Mouse (Mus musculus) liver, adult (tissue): ENCODE results near the gene Ube2r2.

Experiments
- GATA4 ChIP-seq: IDR thresholded peaks from 2 replicates; pipeline ENCODE4 v1.6.1; 2014; ENCODE audit warnings: mild to moderate bottlenecking, low read length; ENCODE audit not compliant: insufficient replicate concordance

Gene Ube2r2

DNA sequence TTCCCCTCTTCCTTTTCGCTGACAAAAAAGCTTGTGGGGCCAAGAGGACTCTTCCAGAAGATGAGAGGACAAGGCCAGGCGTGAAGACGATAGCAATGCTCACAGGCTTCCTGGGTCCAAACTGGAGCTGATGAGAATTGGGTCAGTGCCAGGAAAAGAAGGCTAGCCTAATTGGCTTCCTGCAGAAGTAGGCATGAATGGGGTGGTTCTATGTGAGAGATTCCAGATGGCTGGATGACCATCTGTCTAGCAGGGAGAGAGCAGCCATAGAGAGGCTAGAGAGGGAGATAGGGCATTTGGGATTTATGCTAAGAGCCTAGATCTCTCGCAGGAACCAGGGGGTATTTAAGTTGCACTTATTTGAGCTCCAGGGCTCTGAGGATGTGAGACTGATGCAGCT is 28.1 kb upstream of the Ube2r2 start:
- TF ChIP-seq GATA4, result no peak

- peak; percentile 39; the same call in 1 of the 2 replicates for TF ChIP-seq GATA4
These were observed 26.7 kb upstream of the Ube2r2 start for GRCm38 (mm10) chr4:41108717-41109425.

- no peak for TF ChIP-seq GATA4
These were observed 21.0 kb upstream of the Ube2r2 start for GRCm38 (mm10) chr4:41114358-41115070.

DNA sequence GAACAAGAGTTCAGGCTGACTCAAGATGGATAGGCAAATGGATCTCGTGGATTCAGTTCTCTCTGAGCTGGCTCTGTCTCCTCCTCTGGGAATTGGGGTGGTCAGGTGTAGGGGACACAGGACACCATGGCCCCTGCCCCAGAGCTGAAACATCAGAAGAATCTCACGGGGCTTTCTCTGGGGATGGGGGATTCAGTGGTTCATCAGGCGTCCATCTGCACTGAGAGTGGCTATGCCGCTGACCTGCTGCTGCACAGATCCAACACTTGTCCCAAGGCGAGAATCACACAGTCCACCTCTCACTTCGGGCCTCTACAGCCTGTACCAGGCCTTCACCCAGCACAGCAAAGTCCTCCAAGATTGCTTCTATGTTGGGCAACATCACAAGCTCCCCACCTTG is 20.5 kb upstream of the Ube2r2 start:
- no peak for TF ChIP-seq GATA4

DNA sequence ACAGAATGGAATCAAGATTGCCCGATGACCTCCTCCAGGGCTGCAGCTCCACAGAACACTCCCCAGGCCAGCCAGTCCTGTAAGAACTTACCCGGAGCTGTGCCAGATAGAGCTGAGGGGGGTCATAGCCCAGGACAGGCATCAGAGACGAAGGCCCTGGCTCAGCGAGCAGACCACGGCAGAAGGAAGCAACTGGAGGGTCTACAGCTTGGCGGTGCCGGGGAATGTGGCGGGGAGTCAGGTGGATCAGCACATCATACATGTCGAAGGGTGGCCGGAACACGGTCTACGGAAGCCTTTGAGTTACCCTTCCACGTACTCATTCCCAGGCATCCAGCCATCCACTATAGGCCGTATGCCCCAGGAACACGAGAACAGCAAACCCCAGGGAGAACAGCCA is 19.8 kb upstream of the Ube2r2 start:
- no peak for TF ChIP-seq GATA4

GRCm38 (mm10) chr4:41116817-41117216 is 18.7 kb upstream of the Ube2r2 start:
- no peak for TF ChIP-seq GATA4

- TF ChIP-seq GATA4, result no peak
These were observed 16.7 kb upstream of the Ube2r2 start for GRCm38 (mm10) chr4:41118706-41119292.

- TF ChIP-seq GATA4, result peak; percentile 10; the same call in 1 of the 2 replicates
These were observed 11.2 kb upstream of the Ube2r2 start, which contains the start of gene Nol6 for GRCm38 (mm10) chr4:41124180-41124951. TSS of gene Nol6 (minus strand) at chr4:41124455.

DNA sequence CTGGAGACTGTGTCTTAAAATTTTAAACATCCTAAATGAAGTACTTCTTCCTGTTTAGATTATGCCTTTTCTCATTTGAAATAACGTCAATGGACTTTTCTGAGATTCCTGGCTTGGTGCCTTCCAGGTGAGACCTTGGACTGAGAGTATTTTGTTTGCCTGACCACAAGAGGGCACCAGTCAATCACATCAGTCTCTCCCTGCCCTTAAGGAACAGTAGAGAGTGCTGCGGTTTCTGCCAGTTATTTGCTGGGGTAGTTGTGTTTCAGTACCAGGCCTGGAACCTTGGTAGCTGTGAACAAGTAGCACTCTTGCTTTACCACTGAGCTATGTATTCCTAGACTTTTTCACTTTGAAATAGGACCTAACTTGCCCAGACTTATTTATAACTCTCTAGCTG is 6.1 kb upstream of the Ube2r2 start:
- TF ChIP-seq GATA4, result no peak

DNA sequence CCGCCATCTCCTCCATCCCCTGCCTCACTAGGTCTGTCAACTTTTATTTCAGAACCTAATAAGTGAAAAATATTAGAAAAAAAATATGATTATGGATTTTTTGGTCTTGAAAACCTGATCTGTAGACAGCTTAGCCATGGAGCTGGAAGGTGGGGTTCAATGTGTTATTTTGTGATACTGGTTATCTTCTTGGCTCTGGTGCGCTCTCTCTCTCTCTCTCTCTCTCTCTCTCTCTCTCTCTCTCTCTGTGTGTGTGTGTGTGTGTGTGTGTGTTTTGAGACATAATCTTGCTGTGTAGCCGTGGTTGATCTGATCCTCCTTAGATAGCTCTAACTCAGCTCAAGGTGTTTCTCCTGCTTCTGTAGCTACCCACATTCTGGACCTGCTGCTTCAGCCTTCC is 5.7 kb upstream of the Ube2r2 start:
- TF ChIP-seq GATA4, result no peak

DNA sequence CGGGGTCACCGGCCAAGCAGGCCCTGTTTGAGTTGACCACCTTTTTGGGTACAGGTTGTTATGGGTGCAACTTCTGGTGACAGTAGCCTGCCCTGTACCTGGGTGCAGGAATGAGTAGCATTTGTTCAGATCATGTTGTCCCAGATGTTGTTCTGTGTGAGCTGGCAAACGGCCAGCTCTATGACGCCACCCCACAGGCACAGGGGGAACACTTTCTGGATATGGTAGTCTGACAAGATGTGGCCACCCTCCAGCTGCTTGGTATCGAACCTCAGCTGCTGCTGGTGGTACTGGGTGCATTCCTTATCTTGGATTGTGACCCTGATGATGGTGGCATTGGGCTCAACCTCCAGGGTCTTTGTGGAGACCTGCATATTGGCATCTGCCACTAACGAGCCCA is 3.1 kb upstream of the Ube2r2 start:
- no peak for TF ChIP-seq GATA4

DNA sequence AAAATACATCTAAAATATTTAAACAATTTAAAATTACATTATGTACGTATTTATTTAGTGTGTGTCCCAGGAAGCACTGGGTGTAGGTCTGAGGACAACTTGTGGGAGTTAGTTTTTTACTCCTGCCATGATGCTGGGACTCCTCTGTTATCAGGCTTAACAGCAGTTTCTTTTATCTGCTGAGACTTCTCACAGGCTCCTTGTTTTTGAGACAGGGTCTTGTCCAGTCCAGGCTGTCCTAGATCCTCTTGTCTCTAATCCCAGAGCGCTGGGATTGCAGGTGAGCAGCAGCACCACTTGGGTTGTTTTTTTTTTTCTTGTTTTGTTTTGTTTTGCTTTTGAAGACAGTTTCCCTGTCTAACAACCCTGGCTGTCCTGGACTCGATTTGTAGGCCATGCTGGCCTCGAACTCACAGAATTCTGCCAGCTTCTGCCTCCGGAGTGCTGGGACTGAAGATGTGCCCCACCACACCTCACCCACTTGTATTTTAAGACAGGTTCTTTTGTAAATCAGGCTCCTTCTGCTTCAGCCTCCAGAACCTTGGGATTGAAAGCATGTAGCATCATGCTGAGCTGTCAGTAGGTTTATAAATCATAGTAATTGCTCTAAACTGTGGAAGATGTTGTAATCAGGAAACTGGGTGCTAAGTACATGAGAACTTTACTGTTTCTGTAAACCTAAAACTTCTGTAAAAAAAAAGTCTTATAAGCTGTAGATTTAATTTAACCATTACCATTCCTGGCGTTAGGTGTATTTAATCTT is 1.8 kb upstream of the Ube2r2 start:
- TF ChIP-seq GATA4, result no peak

GRCm38 (mm10) chr4:41134935-41135710 is 420 bp upstream of the Ube2r2 start:
- no peak for TF ChIP-seq GATA4

DNA sequence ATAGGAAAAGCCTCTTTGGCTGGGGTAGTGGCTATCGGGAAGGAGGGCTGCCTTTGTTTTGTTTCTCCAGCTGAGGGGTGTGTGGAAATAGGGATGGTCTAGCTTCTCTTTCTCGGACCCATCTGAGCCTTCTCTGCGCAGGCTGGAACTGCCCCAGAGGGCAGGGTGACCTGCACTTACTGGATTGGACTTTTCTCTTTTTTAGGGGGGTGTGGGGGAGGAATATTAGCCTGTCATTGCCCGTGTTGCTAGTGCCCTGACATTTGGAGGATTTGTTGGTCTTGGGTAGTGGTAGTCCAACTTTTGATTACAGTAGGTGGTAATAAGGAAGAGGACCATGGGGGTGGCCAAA is 887 bp downstream of the Ube2r2 start:
- TF ChIP-seq GATA4, result no peak

- no peak for TF ChIP-seq GATA4
These were observed 1.3 kb downstream of the Ube2r2 start for GRCm38 (mm10) chr4:41136811-41137210.
